Mouse (Mus musculus): ENCODE measurements around the gene Etfb. TPM values are rescaled to one million over a fixed set of nuclear protein-coding genes. Genes with fewer than 3 reads are reported as not detected.

The Etfb gene
- total RNA-seq, 2 experiments from 2014 or later: 212 to 426 TPM

DNA sequence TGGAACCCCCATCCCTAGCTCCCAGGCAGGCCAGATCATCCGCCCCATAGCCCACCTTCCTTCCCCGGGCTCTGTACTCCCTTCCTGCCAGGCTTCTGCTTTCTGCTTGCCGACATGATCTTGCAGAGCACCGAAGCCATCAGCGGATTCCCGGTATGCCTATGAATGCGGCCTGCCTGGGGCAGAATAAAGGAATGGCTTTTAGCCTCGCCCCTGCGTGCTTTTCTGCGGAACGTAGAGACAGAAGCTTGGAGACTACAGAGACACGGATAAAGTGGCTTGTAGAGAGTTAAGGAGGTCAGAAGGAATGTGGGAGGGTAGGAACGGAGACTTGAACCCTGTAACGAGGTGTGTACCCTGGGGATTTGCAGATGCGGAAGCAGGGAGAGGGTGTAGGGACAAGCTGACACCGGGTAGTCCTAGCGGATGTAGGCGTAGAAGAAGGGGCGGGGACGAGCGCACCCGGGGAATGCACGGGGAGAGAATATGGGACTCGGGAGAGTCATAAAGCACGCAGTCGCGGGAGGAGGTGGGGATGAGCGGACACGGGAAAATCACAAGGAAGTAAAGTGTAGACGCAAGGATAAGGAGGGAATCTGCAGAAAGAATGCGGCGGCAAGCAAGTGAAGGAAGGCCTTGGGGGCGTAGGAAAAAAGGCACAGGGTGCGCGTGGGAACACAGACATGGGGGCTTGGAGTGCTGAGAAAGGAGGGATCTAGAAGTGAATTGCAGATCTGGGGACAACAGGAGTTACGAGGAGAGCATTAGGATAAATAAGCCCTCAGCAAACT lies 562 bp upstream of the Etfb start:
- ATAC-seq (replicated peaks; ENCODE audit: low FRiP score, low TSS enrichment, poor library complexity, severe bottlenecking): peak; percentile 81

DNA sequence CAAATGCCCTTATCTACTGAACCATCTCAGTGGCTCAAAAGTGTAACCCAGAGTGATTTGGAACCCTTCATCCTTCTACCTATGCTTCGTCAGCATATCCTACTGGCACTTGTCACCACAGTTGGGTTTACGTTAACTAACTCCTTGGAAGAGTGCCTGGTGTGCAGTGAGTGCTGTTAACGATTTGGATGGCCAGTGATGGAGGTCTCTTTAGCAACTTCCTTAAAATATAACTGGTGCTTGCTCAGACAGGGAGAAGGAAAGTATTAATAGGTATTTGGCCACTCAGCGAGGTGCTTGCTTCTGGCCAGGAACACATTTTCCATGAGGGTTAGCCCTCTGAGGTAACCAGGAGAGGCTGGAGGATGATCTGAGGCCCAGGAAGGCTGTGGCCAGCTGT lies 3.9 kb downstream of the Etfb start:
- no peak for ATAC-seq (replicated peaks; ENCODE audit: low FRiP score, low TSS enrichment, poor library complexity, severe bottlenecking)

GRCm38 (mm10) chr7:43448246-43448645 lies 4.4 kb downstream of the Etfb start:
- no peak for ATAC-seq (replicated peaks; ENCODE audit: low FRiP score, low TSS enrichment, poor library complexity, severe bottlenecking)

DNA sequence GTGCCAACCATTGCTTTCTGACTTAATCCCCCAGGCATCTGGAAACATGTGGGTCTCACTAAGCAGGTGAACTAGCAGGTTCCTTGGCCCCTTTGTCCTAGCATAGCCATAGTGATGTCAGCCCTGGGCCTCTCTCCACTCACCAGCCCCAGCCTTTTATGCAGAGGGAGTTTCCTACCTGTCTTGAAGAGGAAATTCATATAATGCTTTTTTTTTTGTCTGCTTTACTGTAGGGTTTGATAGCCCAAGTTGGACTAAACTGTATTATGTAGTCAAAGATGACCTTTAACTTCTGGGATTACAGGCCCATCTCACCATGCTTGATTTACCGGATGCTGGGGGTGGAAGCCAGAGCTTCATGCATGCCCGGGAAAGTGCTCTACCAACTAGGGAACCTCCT lies 5.9 kb downstream of the Etfb start:
- ATAC-seq (replicated peaks; ENCODE audit: low FRiP score, low TSS enrichment, poor library complexity, severe bottlenecking): no peak

GRCm38 (mm10) chr7:43451726-43452125 lies 7.8 kb downstream of the Etfb start:
- ATAC-seq (replicated peaks; ENCODE audit: low FRiP score, low TSS enrichment, poor library complexity, severe bottlenecking): no peak

GRCm38 (mm10) chr7:43452609-43453008 lies 8.7 kb downstream of the Etfb start:
- ATAC-seq (replicated peaks; ENCODE audit: low FRiP score, low TSS enrichment, poor library complexity, severe bottlenecking): peak; percentile 85

DNA sequence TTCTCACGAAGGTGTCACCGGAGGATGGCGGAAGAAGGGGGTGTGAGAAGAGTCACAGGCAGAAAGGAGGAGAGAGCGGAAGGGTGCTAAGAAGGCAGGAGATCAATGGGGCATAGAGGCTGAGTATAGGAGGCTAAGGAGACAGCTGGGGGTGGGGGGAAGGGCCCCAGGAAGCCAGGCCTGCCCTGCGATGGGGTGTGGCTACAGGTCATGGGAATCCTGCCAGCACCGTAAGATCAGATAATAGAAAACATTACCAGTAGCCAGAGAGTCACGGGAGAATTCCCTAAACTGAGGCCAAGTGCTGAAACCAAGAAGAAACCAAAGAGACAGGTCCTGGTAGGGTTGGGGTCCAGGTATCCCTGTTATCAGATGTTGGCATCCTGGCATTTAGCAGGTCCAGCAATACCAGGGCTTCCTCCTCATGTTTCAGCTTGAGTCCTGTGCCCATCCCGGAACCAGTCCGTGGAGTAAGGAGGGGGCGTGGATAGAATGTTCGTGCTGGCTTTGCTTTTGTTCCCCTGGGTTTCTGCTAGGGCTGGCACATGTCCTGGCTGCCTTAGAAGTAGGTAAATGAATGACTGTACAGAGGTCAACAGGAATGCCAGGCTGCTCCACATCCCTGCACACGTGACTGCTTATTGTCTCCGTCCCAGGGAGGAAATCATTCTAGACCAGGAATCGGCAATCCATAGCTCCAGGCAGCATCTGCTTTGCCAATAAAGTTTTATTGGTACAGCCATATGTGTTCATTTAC lies 9.9 kb downstream of the Etfb start:
- ATAC-seq (replicated peaks; ENCODE audit: low FRiP score, low TSS enrichment, poor library complexity, severe bottlenecking): peak; percentile 19; the same call in 1 of the 2 replicates

GRCm38 (mm10) chr7:43454371-43454770 lies 10.5 kb downstream of the Etfb start:
- no peak for ATAC-seq (replicated peaks; ENCODE audit: low FRiP score, low TSS enrichment, poor library complexity, severe bottlenecking)

DNA sequence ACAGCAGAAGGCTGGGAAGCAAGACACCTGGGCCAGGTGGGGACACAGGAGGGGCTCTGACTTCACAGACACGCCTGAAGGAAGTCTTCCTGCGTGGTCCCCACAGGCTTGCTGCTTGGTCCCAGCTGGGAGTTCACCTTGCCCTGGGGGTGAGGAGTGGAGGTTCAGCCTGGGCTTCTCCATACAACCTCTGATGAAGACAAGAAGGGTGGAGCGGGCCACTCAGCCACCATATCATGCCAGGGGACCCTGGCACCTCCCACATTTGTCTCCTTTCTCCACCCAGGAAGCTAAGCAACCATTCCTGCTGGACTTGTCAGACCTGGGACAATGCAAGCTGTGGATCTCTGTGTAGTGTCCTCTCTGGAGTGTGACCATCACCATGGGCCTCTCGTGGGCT lies 19.0 kb downstream of the Etfb start, which contains the start of gene Vsig10l:
Gene Vsig10l, plus strand, starts transcription at position 301 of the 400 bp plus-strand sequence.
- ATAC-seq (replicated peaks; ENCODE audit: low FRiP score, low TSS enrichment, poor library complexity, severe bottlenecking): no peak

GRCm38 (mm10) chr7:43463976-43464375 lies 20.1 kb downstream of the Etfb start:
- no peak for ATAC-seq (replicated peaks; ENCODE audit: low FRiP score, low TSS enrichment, poor library complexity, severe bottlenecking)

DNA sequence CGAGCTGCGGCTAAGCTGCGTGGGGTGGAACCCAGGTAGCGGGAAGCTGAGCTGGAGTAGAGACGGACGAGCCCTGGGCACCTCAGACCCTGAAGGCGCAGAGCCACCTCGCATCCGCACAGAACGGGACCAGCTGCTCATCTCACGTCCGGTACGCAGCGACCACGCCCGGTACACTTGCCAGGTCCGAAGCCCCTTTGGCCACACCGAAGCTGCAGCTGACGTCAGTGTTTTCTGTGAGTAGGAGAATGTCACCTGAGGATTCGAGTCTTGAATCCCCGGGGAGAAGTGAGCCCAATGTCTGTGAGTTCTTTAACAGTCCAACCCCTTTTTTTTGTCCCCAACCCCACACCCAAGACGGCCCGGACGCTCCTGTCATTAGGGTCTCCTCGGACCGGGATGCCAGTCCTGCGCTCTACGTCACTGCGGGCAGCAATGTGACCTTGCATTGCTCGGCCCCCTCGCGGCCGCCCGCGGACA lies 21.0 kb downstream of the Etfb start:
- ATAC-seq (replicated peaks; ENCODE audit: low FRiP score, low TSS enrichment, poor library complexity, severe bottlenecking): no peak

DNA sequence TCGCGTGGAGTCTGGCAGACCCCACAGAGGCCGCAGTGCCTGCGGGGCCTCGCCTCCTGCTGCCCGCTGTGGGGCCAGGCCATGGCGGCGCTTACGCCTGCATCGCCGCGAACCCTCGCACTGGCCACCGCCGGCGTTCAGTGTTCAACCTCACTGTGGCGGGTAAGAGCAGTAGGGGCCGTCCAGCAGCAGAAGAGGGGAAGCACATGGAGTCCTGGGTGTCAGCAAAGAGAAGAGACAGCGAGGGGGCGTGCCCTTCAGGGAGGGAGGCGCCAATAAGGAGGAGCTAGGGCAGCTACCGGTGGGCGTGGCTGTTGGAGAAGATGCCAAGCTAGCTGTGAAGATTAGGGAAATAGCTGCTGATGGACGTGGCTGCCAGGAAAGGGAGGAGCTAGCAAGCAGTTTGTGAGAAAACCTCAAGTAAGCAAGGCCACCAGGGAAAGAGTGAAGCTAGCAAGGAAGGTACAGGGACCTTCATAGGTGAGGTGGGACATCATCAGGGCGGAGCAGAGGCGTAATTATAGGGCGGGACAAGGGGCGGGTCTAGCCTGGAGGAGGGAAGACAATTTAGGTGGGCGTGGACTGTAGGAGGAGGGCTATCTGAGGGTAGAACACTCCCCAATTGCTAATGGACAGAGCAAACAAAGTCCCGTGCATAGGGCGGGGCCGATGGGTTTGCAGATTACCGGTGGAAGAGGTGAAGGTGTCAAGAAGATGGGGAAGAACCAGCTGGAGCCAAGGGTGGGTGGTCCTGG lies 21.6 kb downstream of the Etfb start:
- ATAC-seq (replicated peaks; ENCODE audit: low FRiP score, low TSS enrichment, poor library complexity, severe bottlenecking): peak; percentile 85

GRCm38 (mm10) chr7:43466099-43466694 lies 22.3 kb downstream of the Etfb start:
- peak; percentile 74 for ATAC-seq (replicated peaks; ENCODE audit: low FRiP score, low TSS enrichment, poor library complexity, severe bottlenecking)

- ATAC-seq (replicated peaks; ENCODE audit: low FRiP score, low TSS enrichment, poor library complexity, severe bottlenecking): no peak
These were observed 26.5 kb downstream of the Etfb start for GRCm38 (mm10) chr7:43470373-43470772.

GRCm38 (mm10) chr7:43475706-43476105 lies 31.8 kb downstream of the Etfb start:
- peak; percentile 68 for ATAC-seq (replicated peaks; ENCODE audit: low FRiP score, low TSS enrichment, poor library complexity, severe bottlenecking)

GRCm38 (mm10) chr7:43476376-43476775 lies 32.5 kb downstream of the Etfb start:
- no peak for ATAC-seq (replicated peaks; ENCODE audit: low FRiP score, low TSS enrichment, poor library complexity, severe bottlenecking)

GRCm38 (mm10) chr7:43481191-43481590 lies 37.3 kb downstream of the Etfb start:
- no peak for ATAC-seq (replicated peaks; ENCODE audit: low FRiP score, low TSS enrichment, poor library complexity, severe bottlenecking)

- no peak for ATAC-seq (replicated peaks; ENCODE audit: low FRiP score, low TSS enrichment, poor library complexity, severe bottlenecking)
These were observed 38.3 kb downstream of the Etfb start for GRCm38 (mm10) chr7:43482090-43482716.

DNA sequence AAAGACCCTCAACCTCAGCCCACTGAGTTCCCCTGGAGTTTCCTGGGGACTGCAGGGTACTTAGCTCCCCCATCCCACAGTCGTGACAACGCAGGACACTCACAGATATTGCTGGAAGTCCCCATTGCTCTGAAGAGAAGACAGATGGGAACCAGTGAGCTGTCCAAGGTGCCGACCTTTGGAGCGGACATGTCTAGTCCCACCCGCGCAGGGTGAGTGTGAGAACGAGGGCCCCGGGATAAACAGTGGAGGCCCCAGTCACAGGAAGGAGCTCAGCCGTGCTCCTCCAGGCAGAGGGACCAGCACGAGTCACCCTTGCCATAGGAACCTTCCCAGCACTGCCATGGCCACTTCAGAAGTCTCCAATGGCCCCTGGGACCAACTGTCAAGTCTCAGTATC lies 39.4 kb downstream of the Etfb start:
- ATAC-seq (replicated peaks; ENCODE audit: low FRiP score, low TSS enrichment, poor library complexity, severe bottlenecking): peak; percentile 25; the same call in 1 of the 2 replicates
